Mouse (Mus musculus) ES-E14 (cell line): Measurements from ENCODE around the gene Zfp986. TPM values are rescaled to one million over a fixed set of nuclear protein-coding genes. Genes with fewer than 3 reads are reported as not detected.
"Not testable (repeated sequence)": the region's sequence is repeated elsewhere in the genome, so short reads cannot be mapped to it uniquely, and the experiment has no call there.

Experiments
- DNase-seq: peaks from one replicate; pipeline ENCODE4 v3.0.0-alpha.2; 2013; ENCODE audit warnings: low read depth, low spot score
- H3K27ac ChIP-seq: 2 replicates; pipeline ENCODE4 v1.5.1; 2012; ENCODE audit warnings: low read depth, mild to moderate bottlenecking, low read length, moderate library complexity, mixed read lengths; ENCODE audit not compliant: poor library complexity, insufficient read depth, severe bottlenecking
- H3K36me3 ChIP-seq: 2 replicates; pipeline ENCODE4 v1.6.1; 2012; ENCODE audit warnings: mild to moderate bottlenecking, low read length, moderate library complexity, mixed read lengths; ENCODE audit not compliant: control insufficient read depth, poor library complexity, insufficient read depth, severe bottlenecking
- H3K4me1 ChIP-seq, 2 experiments: fragments of 150-350 bp in 1 of 2; sonication (generic) in 1 of 2; 2 replicates each; pipeline ENCODE4 v1.6.1; 2012; ENCODE audit warnings: low read length in 2 of 2, mild to moderate bottlenecking in 1 of 2, mixed read lengths in 1 of 2; ENCODE audit not compliant: control insufficient read depth in 2 of 2, insufficient read depth in 2 of 2, poor library complexity in 1 of 2
- H3K4me3 ChIP-seq, 2 experiments: fragments of 150-350 bp in 1 of 2; sonication (generic) in 1 of 2; 2 replicates each; pipeline ENCODE4 v1.5.1; 2012; ENCODE audit warnings: low read length in 2 of 2, low read depth in 1 of 2, mild to moderate bottlenecking in 1 of 2, mixed read lengths in 1 of 2; ENCODE audit not compliant: insufficient read depth in 1 of 2, poor library complexity in 1 of 2, severe bottlenecking in 1 of 2
- H3K9ac ChIP-seq: 2 replicates; pipeline ENCODE4 v1.6.1; 2012; ENCODE audit warnings: low read depth, mild to moderate bottlenecking, low read length, mixed read lengths; ENCODE audit not compliant: poor library complexity, insufficient read depth, severe bottlenecking
- H3K9me3 ChIP-seq: fragments of 150-350 bp; sonication (generic); 2 replicates; pipeline ENCODE4 v1.6.1; 2012; ENCODE audit warnings: low read depth, mild to moderate bottlenecking, low read length; ENCODE audit not compliant: control insufficient read depth, insufficient read depth
- in situ Hi-C, 2 experiments: fragments of 600-800 bp; cut with MboI; formaldehyde crosslinking; loops; one replicate each; pipeline ENCODE4 v1.15.1; 2025; ENCODE audit warnings: low sequenced_read_pairs in 2 of 2, inconsistent platforms in 1 of 2; ENCODE audit not compliant: unreplicated experiment in 2 of 2
- total RNA-seq: library from RNA; depleted of rRNA; stranded (reverse); fragments of 300-350 nt; gene quantifications from 2 replicates; pipeline ENCODE4 v1.2.3, GENCODE M21; 2012; rRNA removed

The Zfp986 gene
- 15.7 and 18.2 TPM in 2 replicates for total RNA-seq

DNA sequence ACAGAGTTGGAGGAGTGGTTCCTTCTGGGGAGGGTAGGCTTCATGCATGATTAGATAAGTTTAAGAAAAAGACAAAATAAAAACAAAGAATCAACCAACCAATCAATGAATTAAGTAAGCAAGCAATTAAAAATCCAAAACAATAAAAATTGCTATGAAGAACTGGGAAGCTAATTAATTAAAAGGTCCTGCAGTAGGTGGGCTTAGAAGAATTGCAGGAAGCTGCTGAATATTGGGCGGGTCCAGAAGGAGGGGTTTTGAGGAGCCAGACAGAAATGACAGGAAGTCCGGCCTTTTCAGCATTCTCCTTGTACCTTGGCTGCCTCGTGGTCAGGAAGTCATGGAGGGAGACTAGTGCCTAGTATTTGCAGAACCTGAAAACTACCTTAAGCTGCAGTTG, at the start of gene Zfp986:
TSS of gene Zfp986 (plus strand) at position 301 of the 400 bp plus-strand sequence.
- H3K36me3 ChIP-seq, DNase-seq, H3K4me1 ChIP-seq, H3K9me3 ChIP-seq, in situ Hi-C loops, H3K27ac ChIP-seq, H3K4me3 ChIP-seq, H3K9ac ChIP-seq: not testable (repeated sequence)

DNA sequence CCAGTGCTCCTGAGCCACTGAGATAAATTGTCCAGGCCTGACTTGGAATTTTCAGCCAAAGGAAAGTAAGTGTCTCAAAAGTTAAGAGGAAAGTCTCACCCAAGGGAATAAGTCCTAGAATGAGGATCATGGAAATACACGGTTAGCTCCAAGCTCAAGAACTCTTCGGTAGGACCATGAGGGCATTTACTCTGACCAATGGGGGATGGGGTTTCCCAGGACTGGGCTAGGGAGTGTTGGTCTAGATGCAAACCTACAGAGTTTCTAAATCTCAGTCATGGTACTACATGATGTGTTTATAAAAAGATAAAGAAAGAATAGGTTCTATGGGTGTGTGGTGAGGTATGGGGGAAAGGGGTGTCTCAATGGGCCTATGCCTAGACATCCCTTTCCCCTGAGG, 48.6 kb upstream of the Zfp986 start:
- DNase-seq, H3K9me3 ChIP-seq, H3K4me1 ChIP-seq, H3K9ac ChIP-seq, in situ Hi-C loops, H3K27ac ChIP-seq, H3K36me3 ChIP-seq, H3K4me3 ChIP-seq: not testable (repeated sequence)

DNA sequence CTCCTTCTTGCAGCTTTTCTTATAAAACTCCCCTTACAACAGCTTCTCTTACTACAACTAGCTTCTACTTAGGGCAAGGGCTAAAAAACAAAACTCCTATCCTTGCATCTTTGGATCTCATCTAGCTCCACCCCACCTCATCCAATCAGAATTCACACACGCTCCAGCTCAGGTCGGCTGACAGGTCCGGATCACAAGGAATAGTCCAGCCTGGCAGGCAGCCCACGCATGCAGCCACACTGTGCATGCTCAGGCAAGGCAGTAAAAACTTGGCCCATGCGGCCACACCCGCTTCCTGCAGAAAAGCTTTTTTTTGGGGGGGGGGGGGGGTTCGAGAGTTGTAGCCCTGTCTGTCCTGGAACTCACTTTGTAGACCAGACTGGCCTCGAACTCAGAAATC, 43.0 kb upstream of the Zfp986 start:
- H3K9ac ChIP-seq, H3K9me3 ChIP-seq, H3K36me3 ChIP-seq, in situ Hi-C loops, H3K4me1 ChIP-seq, H3K27ac ChIP-seq, DNase-seq, H3K4me3 ChIP-seq: not testable (repeated sequence)

DNA sequence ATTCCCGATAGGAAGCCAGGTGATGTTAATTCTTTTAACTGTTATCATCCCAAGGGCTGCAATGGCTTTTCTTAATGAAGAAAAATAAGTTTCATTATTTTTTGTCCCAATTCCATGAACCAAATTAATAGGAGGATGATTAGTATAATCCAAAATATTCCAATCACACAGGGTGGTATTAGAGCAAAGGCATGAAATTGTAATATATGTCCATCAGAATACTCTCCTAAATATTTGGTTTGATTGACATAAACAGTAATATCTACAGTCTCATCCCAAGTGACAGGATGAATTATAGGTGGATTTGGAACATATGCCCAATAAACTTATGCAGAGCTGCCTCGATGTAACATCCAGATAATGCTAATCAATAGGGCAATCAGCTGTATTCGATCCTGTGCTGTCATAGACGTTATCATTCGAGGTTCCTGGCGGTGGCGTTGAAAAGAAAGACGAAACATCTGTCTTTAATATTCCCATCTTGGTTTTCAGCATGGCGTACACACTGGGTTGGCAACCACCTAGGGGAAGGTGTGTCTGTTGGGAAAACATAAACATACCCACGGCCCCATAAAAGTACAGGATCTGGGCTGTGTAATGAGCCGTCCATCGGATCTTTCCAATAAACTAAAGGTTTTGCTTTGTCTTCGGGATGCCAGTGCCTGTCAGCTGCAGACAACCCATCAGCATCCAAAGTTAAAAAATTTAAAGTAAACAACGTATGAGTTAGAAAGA, 37.1 kb upstream of the Zfp986 start:
- H3K4me1 ChIP-seq, in situ Hi-C loops, DNase-seq, H3K9me3 ChIP-seq, H3K9ac ChIP-seq, H3K4me3 ChIP-seq, H3K27ac ChIP-seq, H3K36me3 ChIP-seq: not testable (repeated sequence)

DNA sequence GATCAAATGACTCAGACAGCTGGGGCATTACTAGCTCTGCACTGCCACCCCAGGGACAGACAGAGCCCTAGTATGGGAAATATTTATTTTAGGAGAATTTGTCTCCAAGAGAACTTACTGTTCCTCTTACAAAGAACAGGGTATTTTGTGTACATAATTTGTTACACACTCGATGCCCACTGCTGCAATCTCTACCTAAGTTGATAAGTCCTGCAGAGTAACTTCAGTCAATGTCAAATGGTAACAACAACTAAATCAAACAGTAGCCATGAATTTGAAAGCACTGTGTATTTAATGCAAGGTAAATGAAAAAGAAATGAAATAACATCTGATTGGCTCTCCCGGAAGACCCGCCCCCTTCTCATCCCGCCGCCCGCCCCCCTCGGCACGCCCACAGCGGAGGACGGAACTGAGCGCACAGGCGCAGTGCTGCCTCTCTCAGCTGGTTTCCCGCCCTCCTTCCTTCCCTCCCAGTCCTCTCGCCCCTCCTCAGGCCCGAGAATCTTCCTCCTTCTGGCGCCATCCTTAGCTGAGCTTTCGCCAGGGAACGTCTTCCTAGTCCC, 32.2 kb upstream of the Zfp986 start:
- H3K9ac ChIP-seq, H3K9me3 ChIP-seq, H3K36me3 ChIP-seq, H3K4me1 ChIP-seq, H3K4me3 ChIP-seq, DNase-seq, H3K27ac ChIP-seq, in situ Hi-C loops: not testable (repeated sequence)

DNA sequence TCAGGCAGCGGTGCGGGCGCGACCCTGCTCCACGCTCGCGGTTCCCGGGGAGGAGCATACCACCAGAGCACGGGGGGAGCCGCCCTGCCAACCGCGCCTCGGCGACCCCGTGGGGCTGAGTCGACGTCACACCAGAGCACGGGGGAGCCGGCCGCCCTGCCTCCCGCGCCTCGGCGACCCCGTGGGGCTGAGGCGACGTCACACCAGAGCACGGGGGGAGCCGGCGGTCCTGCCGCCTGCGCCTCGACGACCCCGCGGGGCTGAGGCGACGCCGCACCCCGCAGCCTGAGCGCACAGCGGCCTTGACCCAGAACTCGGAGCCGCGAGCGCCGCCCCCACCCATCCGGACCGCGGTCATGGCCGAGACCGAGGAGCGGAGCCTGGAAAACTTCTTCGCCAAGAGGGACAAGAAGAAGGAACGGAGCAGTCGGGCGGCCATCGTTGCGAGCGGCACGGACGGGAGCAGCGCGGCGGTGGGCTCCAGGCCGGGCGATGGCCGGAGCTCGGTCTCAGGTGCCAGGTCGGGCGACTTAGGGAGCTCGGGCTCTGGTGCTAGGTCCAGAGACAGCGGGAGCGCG, 31.6 kb upstream of the Zfp986 start:
- H3K36me3 ChIP-seq, H3K4me1 ChIP-seq, H3K27ac ChIP-seq, in situ Hi-C loops, H3K9me3 ChIP-seq: not testable (repeated sequence)
- peak; percentile 28 for DNase-seq
- Histone ChIP-seq H3K4me3 (peak overlapping the region; percentile 69), H3K9ac (peak overlapping the region; percentile 80)

DNA sequence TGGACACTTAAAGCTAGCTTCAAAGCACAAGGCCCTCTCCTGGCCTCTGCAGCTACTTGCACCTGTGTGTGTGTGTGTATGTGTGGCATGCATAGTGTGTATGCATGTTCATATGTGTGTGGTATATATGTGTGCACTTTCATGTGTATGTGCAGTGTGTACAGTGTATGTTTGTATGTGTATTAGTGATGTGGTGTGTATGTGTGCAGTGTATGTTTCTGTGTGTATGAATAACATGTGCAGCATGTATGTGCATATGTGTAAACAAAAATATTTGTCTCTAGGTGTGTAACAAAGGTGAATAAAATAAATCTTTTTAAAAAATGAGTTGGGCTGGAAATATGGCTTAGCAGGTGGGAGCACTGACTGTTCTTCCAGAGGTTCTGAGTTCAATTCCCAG, 21.8 kb upstream of the Zfp986 start:
- H3K9ac ChIP-seq, H3K4me3 ChIP-seq, H3K36me3 ChIP-seq, H3K27ac ChIP-seq, H3K9me3 ChIP-seq, H3K4me1 ChIP-seq, DNase-seq, in situ Hi-C loops: not testable (repeated sequence)

DNA sequence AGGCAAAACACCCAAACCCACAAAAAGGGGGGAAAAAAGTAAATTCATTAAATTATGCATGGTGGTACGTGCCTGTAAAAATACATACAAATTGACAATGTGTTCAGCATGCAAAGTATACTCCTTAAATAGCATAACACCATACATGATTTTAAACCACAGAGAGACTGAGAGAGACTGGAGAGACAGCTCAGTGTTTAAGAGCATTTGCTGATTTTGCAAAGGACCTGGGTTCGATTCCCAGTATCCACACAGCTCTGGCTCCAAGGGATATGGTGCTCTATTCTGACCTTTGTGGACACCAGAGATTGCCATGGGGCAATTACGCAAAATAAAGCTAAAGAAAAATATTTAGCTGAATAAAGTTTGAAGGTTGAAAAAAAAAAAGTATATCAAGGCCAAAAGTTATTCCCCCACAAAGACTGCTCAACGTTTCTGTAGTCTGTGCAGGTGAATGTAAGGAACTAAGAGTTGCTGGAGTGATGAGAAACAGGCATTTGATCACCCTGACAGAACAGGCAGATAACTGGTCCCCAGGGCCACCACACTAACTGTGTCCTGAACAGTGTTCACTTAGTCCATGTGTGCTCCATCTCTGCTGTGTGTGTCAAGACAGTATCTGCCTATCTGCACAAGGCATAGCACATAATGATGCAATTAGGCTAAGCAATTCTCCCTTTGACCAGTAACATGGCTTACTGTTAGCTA, 20.3 kb upstream of the Zfp986 start:
- H3K4me1 ChIP-seq, DNase-seq, H3K36me3 ChIP-seq, H3K4me3 ChIP-seq, in situ Hi-C loops, H3K9ac ChIP-seq, H3K27ac ChIP-seq, H3K9me3 ChIP-seq: not testable (repeated sequence)
